Mouse (Mus musculus): ENCODE measurements around the gene Hdac9.

Gene Hdac9

GRCm38 (mm10) chr12:34231621-34232150 is 685.2 kb downstream of the Hdac9 start:
- no peak for DNase-seq (ENCODE audit: low spot score in 2 of 2)

GRCm38 (mm10) chr12:34224505-34224904 is 692.4 kb downstream of the Hdac9 start:
- no peak for DNase-seq (ENCODE audit: low spot score in 2 of 2)

- DNase-seq (ENCODE audit: low spot score in 2 of 2): no peak
Observed at GRCm38 (mm10) chr12:34221014-34221413, 695.9 kb downstream of the Hdac9 start.

- DNase-seq (ENCODE audit: low spot score in 2 of 2): no peak
Observed at GRCm38 (mm10) chr12:34220051-34220926, 696.6 kb downstream of the Hdac9 start.

GRCm38 (mm10) chr12:34218561-34218960 is 698.3 kb downstream of the Hdac9 start:
- no peak for DNase-seq (ENCODE audit: low spot score in 2 of 2)

GRCm38 (mm10) chr12:34215023-34216020 is 701.6 kb downstream of the Hdac9 start:
- DNase-seq (ENCODE audit: low spot score in 2 of 2): no peak

GRCm38 (mm10) chr12:34212162-34212561 is 704.7 kb downstream of the Hdac9 start:
- DNase-seq (ENCODE audit: low spot score in 2 of 2): no peak

GRCm38 (mm10) chr12:34201471-34201870 is 715.4 kb downstream of the Hdac9 start:
- no peak for DNase-seq (ENCODE audit: low spot score in 2 of 2)

GRCm38 (mm10) chr12:34200030-34200446 is 716.9 kb downstream of the Hdac9 start:
- no peak for DNase-seq (ENCODE audit: low spot score in 2 of 2)

GRCm38 (mm10) chr12:34195155-34195828 is 721.6 kb downstream of the Hdac9 start:
- no peak for DNase-seq (ENCODE audit: low spot score in 2 of 2)

- no peak for DNase-seq (ENCODE audit: low spot score in 2 of 2)
Observed at GRCm38 (mm10) chr12:34194116-34194515, 722.8 kb downstream of the Hdac9 start.

GRCm38 (mm10) chr12:34191246-34191645 is 725.6 kb downstream of the Hdac9 start:
- no peak for DNase-seq (ENCODE audit: low spot score in 2 of 2)

- no peak for DNase-seq (ENCODE audit: low spot score in 2 of 2)
Observed at GRCm38 (mm10) chr12:34178931-34179330, 738.0 kb downstream of the Hdac9 start.

- DNase-seq (ENCODE audit: low spot score in 2 of 2): no peak
Observed at GRCm38 (mm10) chr12:34176790-34177189, 740.1 kb downstream of the Hdac9 start.

GRCm38 (mm10) chr12:34173036-34173435 is 743.9 kb downstream of the Hdac9 start:
- DNase-seq (ENCODE audit: low spot score in 2 of 2): no peak

GRCm38 (mm10) chr12:34170601-34171000 is 746.3 kb downstream of the Hdac9 start:
- no peak for DNase-seq (ENCODE audit: low spot score in 2 of 2)

- no peak for DNase-seq (ENCODE audit: low spot score in 2 of 2)
Observed at GRCm38 (mm10) chr12:34165674-34166073, 751.2 kb downstream of the Hdac9 start.

GRCm38 (mm10) chr12:34156301-34156700 is 760.6 kb downstream of the Hdac9 start:
- no peak for DNase-seq (ENCODE audit: low spot score in 2 of 2)

- no peak for DNase-seq (ENCODE audit: low spot score in 2 of 2)
Observed at GRCm38 (mm10) chr12:34155740-34156139, 761.2 kb downstream of the Hdac9 start.

GRCm38 (mm10) chr12:34154757-34155156 is 762.1 kb downstream of the Hdac9 start:
- no peak for DNase-seq (ENCODE audit: low spot score in 2 of 2)

- no peak for DNase-seq (ENCODE audit: low spot score in 2 of 2)
Observed at GRCm38 (mm10) chr12:34151336-34151735, 765.6 kb downstream of the Hdac9 start.
